Mouse (Mus musculus): ENCODE data around the gene Gm5072. TPM values are rescaled to one million over a fixed set of nuclear protein-coding genes. Genes with fewer than 3 reads are reported as not detected.
"Not testable (repeated sequence)": the region's sequence is repeated elsewhere in the genome, so short reads cannot be mapped to it uniquely, and the experiment has no call there.

The Gm5072 gene
- total RNA-seq (2021): not detected

DNA sequence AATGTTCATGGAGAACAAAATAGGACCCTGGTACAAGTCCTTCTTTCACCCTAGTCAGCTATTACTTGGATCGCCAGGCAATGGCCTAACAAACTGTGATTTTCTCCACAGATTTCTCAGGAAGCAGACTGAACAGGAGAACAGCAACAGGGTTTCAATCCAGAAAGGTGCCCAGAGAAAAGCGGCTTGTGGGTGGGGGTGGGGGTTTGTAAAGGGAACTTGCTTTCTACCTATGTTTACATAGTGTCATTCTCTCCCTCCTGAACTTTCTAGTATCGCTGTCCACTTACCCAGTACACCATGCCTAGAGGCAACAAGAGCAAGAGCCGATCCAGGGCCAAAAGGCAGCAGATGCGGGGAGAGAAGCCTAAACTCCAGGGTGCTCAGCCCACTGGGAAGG, at the start of gene Gm5072:
TSS of gene Gm5072 (plus strand) at position 301 of the 400 bp plus-strand sequence.
- not testable (repeated sequence) for DNase-seq

Other genes starting within 250 kb of the Gm5072 start
- gene Mageb2, start 60.8 kb upstream of the Gm5072 start, total RNA-seq (2021): not detected
- gene Gm8914, start 87.6 kb downstream of the Gm5072 start, total RNA-seq (2021): not detected
- not detected for gene 1700084M14Rik, start 183.4 kb downstream of the Gm5072 start, total RNA-seq (2021)
- not detected for gene Gm14781, start 239.7 kb downstream of the Gm5072 start, total RNA-seq (2021)

Data from layer of hippocampus, postnatal 36 days (tissue).